Mouse (Mus musculus) granulocyte monocyte progenitor cell, adult 5-6 weeks (primary cell): ENCODE measurements around the gene Mc3r. TPM values are rescaled to one million over a fixed set of nuclear protein-coding genes. Genes with fewer than 3 reads are reported as not detected.

Source experiments
- ATAC-seq: replicated peaks from 2 replicates; pipeline ENCODE4 v1.8.0; 2016; ENCODE audit warnings: mild to moderate bottlenecking, moderate TSS enrichment, inconsistent platforms; ENCODE audit not compliant: poor library complexity, severe bottlenecking
- total RNA-seq, 2 experiments: library from RNA; stranded (forward) in 1 of 2; stranded (reverse) in 1 of 2; fragments of 200-712, 200-1000 nt in 1 of 2; fragments of >200 nt in 1 of 2; fragmentation: Nextera tagmentation in 1 of 2; gene quantifications; 2 replicates each; pipeline ENCODE4 v1.2.3; 2014 to 2017

The Mc3r gene
- total RNA-seq (2014; fragmentation: Nextera tagmentation), result not detected in 2 replicates
- not detected in 2 replicates for total RNA-seq (2017)

DNA sequence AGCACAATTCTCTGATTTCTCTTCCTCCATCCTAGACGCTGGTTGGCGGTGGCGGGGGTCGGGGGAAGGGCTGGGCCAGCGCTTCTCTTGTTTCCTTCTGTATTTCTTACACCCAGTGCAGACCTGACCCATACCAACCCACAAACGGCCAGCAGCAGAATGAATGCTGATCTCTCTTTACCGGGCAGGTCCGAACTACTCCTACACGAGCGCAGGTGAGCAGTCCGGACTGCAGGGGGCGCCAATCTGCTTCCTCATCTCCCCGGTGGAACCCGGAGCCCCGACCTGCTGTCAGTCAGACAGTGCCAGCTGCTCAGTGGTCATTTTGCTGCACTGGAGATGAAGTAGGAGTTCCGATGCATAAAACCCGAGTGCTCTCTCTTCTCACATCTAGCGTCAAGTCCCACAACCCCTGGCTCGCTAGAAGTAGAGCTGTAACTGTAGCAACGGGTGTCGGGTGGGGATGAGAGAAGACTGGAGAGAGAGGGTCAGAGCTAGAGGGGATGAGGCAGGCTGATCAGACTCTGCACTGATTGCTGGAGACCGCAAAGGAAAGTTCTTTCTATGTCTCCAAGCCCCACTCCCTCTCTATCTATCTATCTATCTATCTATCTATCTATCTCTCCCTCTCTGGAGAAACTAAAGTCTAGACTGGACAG, at the start of gene Mc3r:
TSS of gene Mc3r (plus strand) at position 387 of the 659 bp plus-strand sequence.
- ATAC-seq, result peak; percentile 53

DNA sequence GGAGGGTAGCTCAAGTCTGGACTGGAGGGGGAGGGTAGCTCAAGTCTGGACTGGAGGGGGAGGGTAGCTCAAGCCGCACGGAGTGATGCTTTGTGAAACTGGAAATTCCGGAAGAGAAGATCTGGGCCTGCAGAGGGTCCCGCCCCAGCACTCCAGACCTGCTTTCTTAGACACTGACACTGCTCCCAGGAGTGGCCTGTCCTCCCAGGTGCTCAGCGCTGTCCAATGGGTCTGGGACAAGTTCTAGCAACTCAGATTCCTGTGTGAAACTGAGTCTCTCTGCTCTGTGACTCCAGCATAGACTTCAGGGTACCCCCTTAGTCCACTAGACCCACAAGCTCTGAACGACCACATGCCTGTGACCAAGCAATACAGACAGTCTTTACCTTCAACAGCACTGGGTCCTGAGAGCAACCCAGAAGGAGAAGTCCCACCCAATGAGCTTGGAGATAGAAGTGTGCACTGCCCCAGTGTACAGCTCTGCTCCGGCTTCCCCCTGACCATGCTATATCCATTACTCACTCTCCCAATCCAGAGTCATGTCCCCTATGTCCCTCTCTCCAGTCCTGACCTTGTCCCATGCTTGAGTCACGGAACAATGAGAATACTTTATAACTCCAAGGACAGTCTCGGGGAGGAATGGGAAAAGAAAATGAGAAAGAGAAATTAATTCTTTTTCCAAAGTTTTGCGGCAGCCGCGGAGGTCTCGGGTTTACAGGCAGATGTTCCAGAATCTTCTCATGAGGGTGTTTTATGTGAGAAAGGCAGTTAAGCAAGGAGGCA, 46.1 kb upstream of the Mc3r start:
- no peak for ATAC-seq

DNA sequence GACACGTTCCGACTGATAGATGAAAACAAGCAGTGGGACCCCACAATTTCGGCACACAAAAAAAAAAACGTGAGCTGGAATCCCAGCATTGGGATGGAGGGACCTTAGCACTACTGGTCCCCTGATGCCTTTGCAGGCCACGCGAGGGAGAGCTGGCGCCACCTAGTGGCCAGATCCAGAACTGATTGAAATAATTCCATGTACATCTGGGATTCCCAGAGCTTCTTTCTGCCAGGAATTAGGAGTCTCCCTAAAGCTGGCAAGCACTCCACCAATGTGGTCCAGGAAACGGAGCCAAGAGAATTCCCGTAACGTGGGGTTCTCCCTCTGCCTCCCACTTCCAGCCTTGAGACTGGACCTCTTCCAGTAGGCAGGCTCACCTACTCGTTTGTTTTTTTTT, 41.3 kb upstream of the Mc3r start:
- ATAC-seq, result peak; percentile 68

DNA sequence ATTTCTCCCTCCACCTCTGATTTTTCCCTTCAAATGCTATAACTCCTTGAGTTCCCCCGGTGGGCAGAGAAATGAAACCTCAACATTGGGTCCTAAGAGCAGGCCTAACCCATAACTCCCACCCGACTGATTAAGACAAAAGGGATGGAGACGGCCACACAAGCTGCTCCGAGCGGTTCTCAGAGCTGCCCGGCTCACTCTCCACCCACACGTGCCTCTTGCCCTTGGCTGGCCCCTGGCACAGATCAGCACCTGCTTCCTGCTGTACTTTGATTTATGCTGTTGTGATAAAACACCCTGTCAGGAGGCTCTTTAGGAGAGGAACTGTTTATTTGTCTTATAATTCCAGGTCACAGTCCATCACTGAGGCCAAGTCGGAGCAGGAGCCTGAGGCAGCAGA, 34.8 kb upstream of the Mc3r start:
- ATAC-seq, result no peak

DNA sequence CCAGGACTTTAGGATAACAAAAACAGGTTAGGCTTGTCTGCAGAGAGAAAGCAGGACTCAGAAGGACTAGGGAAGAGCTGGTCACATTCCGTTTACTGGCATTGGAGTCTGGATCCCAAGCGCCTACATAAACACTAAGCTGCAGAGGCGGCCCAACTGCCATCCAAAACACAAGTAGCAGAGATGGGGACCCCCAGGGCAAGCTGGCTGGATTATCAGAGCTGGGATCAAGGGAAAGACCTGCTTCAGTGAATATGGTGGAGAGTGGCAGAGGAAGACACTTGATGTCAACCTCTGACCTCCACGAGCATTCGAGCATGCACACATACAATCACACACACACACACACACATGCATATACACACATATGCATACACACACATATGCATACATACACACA, 34.0 kb upstream of the Mc3r start:
- no peak for ATAC-seq

DNA sequence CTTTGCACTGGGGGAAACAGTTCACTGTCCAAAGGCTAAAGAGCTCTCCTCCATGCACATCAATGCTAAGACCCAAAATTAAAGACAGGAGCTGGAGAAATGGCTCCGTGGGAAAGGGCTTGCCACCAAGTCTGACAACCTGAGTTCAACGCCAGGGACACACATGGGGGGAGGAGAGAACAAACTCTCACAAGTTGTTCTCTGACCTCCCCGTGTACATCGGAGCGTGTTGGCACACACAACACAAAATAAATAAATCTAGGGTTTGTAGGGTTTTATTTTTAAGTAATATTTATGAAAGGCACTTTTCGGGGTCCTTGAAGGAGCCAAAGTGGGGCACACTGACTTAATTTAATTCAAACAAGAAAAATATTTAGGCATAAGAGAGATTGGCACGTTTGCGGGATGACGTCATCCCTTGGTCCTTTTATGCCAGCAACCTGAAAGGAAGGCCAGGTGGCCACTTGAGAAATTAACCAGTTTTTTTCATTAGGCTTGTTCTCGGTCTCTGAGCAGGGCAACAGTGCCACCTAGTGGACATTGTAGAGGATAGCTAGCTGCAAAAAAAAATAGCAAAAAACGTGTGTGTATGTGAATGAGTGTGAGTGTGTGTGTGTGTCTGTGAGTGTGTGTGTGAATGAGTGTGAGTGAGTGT, 32.7 kb upstream of the Mc3r start:
- peak; percentile 81 for ATAC-seq

DNA sequence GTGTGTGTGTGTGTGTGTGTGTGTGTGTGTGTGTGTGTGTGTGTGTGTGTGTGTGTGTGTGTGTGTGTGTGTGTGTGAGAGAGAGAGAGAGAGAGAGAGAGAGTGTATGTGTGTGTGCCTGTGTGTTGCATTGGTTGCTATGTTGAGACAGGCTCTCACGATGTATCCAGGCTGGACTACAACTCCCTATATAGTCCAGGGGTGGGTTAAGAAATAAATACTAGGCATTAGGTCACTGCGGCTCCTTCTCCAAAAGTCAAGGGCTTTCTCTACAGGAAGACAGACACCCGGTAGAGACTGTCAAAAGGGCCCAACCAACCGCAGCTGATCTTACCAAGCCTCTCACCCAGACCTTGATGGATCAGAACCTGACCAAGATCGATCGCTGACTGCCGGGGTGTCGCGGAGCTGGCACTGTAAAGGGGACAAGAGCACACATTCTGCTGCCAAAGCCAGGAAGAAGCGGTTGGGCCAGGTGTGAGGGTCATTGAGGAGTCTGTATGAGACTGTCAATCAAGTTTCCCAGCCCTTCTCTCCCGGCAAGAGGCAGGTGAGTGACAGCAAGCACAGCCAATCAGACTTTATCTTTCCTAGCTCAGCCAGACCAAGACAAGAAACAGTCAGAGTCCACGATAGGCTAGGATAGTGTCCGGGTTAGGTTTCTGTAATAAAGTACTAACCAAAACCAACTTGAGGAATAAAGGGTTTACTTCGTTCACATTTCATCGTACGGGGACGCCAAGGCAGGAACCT, 32.0 kb upstream of the Mc3r start:
- ATAC-seq, result no peak

DNA sequence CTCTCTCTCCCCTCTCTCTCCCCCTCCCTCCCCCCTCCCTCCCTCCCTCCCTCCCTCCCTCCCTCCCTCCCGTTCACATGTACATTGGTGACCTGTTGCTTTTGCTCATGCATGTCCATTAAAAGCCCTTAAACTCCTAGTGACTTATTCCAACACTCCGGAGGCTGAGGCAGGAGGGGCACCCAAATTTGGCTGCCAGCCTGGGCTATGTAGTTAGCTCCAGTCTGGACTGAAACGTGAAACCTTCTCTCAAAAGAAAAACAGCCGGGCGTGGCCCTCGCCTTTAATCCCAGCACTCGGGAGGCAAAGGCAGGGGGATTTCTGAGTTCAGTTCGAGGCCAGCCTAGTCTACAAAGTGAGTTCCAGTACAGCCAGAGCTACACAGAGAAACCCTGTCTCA, 30.4 kb upstream of the Mc3r start:
- no peak for ATAC-seq

DNA sequence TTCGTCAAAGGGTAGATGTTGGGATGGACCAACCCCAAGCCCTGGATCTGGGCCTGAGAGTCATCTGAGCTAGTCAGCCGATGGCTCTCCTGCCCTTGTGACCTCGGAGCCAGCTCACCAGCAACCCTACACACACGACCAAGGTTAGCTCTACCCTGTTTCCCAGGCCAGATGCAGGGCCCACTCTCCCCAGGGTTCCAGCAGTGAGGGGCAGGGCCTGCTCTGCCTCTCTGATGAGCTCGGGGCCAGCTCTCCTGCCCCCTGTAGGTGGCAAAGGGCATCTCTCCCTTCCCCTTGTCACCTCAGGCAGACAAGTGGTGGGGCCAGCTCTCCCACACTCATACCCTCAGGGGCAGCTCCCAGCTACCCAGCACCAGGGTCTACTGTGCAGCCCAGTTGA, 29.1 kb upstream of the Mc3r start:
- ATAC-seq, result 0 out of 2 replicates have a peak, but pooled peaks have one; percentile 23

DNA sequence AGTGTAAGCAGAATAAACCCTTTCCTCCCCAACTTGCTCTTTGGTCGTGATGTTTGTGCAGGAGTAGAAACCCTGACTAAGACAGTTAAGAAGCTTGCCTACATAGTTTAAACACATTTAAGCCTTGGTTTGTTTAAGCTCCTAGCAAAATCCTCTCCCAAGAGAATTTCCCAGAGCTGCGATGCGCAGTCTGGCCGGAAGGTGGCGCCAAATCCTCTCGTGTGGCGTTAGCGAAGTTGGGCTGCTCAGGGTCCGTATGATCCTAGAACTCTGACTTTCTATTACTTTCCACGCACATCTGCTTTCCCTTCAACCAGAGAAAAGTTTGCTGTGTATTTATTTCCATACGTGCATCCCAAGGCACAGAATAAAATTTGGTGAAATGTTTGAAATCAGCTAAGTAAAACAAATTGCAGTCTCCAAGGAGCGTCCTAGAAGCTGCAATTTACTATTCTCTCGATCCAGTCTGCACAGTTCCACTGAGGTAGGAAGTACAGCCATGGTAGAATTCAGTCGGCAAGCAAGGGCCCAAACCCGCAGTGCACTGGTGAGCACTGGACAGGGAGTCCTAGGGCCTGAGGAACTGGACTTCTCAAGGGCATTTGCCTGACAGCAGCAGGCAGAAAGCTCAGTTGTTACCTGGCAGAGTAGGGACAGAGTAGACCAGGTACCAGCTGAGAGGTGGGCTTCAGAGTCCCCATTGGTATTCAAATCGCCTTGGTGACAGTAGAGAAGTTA, 26.5 kb upstream of the Mc3r start:
- ATAC-seq, result peak; percentile 82

DNA sequence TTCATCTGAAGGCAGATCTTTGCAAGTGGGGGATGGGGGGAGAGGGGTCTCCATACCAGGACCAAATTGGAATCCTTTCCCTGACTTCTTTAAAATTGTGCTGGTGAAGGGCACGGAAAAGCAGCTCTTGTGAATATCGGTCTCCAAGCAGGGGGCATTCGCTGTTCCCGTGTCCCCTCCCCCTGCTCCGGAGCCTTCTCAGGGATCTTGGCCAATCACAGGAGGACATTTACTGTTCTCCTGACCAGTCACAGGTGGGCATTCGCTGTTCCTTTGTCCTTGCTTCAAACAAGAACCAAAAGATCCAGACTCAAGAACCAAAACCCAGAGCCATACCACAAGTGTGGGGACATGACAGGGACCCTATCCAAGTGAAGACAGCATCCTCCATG, 25.9 kb upstream of the Mc3r start:
- ATAC-seq, result no peak

DNA sequence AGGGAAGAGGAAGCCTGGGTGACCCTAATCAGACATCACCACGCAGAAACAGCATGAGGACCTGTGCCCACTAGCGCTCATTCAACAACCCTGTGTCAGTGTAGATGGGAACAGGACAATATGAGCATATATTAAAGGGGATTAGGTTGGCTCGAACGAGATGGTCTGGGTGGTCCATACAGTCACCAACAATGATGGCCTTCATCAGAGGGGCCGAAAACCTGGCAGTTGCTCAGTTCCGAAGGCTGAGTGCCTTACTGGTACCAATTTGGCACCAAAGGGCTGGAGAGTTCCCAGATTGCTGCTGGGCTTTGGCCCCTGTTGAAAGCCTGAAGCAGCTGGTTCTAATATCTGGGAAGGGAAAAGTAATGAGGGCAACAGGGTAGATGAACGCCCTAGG, 25.4 kb upstream of the Mc3r start:
- no peak for ATAC-seq

DNA sequence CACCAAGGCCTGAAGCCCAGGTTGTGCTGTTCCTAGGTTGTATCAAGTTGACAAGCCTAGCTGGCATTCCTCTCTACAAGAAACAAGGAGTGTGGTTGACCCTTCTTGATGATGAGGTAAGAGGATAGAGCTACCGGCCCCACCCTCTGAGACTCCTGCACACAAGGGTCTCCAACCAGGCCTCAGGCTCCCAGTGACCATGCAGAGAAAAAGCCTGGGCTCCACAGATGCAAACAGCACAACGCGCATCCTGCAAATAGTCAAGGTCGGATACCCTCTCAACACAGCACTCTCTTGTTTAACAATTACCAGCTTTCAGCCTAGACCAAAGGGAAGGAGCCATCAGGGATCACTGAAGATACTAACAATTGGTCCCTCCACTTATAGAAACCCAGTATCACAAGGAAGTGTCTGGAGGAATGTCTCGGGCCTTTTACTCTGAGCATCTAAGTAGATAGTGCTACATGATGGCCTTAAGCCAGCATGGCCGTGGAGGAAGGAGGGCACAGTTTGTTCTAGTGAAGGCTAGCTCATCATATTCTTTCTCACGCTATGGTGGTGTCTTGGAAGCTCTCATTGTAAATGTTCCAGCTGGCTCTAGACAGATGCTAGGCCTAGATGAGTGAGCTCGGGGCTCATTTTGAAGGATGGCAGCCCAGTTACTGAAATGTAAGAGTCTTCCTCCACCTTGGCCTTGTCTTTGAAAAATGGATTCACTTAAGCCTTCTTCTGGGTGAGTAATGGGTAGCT, 24.7 kb upstream of the Mc3r start:
- no peak for ATAC-seq

DNA sequence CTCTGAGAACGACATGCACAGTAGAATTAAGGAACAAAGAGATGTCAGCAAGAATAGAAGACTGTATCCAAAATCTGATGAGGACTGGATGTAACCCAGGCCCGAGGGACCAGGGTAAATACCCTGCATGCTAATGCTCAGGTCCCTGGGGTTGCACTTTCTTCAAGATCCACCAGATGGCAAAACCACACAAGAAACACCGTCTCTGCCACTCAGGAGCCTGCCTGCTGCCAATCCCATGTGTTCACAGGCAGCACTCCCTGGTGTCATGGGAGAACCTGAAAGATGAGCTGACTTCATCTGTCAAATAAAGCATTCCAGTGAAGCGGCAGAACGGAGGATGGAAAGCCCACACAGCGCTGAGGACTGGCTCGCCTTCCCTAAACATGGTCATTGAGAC, 21.3 kb upstream of the Mc3r start:
- no peak; the same call in 1 of the 2 replicates for ATAC-seq

DNA sequence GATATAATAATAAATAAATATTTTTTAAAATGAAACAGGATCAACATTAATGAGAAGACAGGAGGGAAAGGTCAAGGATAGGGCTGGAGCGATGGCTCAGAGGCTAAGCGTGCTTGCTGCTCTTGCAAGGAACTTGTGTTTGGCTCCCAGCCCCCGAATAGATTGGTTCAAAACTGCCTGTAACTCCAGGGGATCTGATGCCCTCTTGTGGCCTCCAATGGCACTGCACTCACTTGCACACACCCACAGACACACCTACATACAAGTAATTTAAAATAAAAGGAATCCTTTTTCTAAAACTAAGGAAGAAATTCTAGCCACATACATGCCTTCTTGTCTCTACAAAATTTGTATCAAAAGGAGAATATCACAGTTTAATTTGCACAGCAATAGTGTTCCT, 20.5 kb upstream of the Mc3r start:
- ATAC-seq, result no peak

DNA sequence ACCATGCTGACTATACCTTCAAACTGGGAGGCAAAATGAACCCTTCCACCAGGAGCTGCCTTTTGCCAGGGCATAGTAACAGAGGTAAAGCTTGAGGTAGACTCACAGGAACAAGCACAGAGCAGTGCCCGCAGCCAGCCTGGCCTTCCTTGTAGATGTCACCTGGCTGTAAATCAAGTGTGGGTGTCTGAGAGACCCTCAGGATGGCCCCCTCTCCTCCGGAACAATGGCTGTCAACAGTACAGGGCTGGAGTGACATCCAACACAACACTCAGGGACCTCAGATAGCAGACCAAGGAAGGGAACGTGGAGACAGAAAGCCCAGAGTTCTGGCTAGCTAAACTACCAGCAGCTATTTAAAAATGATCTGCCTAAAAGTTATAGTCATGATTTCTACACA, 19.1 kb upstream of the Mc3r start:
- ATAC-seq, result no peak

DNA sequence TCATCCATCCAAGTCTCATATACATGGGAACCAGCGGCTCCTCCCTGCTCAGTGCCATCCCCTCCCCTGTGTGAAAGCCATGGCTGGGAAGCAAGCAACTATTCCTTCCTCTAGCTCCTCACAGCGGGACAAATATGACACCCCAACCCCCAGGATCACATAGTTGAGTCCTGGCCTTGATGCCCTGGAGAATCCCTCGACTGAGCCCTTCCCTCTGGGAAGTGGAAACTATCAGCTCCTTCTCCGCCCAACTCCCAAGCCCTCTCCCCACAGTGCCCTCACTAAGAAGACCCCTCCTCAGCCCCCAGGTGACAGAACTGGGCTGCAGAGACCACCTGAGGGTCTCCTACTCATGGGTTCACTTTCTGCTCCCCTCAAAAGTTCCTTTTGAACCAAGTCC, 18.2 kb upstream of the Mc3r start:
- no peak for ATAC-seq

DNA sequence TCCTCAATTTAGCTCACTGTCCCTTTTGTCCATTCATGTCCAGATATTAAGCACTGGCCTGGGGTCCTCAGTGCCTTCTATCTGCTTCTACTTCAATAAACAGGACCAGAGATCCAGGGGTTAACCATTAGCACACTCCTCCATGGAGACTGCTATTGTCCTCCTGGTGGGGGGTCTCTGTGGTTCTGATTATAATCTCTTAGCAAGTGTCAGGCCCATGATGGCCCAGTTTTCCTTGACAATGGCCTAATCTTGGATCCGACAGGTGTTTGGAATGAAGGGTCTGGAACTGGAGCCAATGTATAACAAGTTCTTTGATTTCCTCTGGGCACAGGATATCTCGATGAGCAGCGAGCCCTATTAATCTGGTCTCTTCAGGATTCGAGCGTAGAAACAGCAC, 10.1 kb upstream of the Mc3r start:
- ATAC-seq, result no peak

DNA sequence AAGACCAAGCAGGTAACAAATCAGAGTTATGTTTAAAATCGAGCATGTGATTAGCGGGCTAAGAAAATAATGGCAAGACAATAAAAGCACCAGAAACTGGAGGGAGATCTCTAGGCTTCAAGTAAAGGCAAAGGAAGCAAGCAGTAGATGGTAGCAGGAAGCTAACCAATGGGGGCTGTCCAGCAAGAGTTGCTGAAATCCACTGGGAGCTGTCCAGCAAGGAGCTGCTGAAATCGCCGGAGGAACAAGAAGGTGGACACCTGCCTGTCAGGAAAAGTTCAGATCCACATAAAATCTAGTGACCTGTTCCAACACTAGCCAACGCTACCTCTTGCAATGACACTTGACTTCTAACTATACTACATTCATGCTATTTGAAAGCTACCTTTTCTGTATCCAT, 7.3 kb upstream of the Mc3r start:
- ATAC-seq, result peak; percentile 67
